Mouse (Mus musculus) heart, adult 11 months (tissue): ENCODE measurements around the gene Eef1a1.
"Not testable (repeated sequence)": the region's sequence is repeated elsewhere in the genome, so short reads cannot be mapped to it uniquely, and the experiment has no call there.

ENCODE experiments used
- DNase-seq: peaks from one replicate; pipeline ENCODE4 v3.0.0; 2022

Eef1a1 gene

GRCm38 (mm10) chr9:78506722-78507077 is 17.7 kb upstream of the Eef1a1 start:
- DNase-seq: no peak

- DNase-seq: peak; percentile 64
These were observed 17.2 kb upstream of the Eef1a1 start for GRCm38 (mm10) chr9:78506002-78506721.

GRCm38 (mm10) chr9:78505223-78505622 is 16.3 kb upstream of the Eef1a1 start:
- peak; percentile 61 for DNase-seq

- DNase-seq: peak; percentile 49
These were observed 15.7 kb upstream of the Eef1a1 start for GRCm38 (mm10) chr9:78504679-78505078.

- DNase-seq: peak; percentile 45
These were observed 15.2 kb upstream of the Eef1a1 start for GRCm38 (mm10) chr9:78504133-78504532.

- DNase-seq: peak; percentile 71
These were observed 14.5 kb upstream of the Eef1a1 start for GRCm38 (mm10) chr9:78503223-78504079.

GRCm38 (mm10) chr9:78501284-78501683 is 12.3 kb upstream of the Eef1a1 start:
- peak; percentile 65 for DNase-seq

- peak; percentile 62 for DNase-seq
These were observed 11.4 kb upstream of the Eef1a1 start for GRCm38 (mm10) chr9:78500386-78500785.

- DNase-seq: no peak
These were observed 4.2 kb upstream of the Eef1a1 start for GRCm38 (mm10) chr9:78493171-78493570.

- no peak for DNase-seq
These were observed 3.3 kb upstream of the Eef1a1 start for GRCm38 (mm10) chr9:78492254-78492653.

- DNase-seq: no peak
These were observed 2.2 kb upstream of the Eef1a1 start for GRCm38 (mm10) chr9:78491169-78491568.

GRCm38 (mm10) chr9:78488021-78488420 is 930 bp downstream of the Eef1a1 start:
- peak; percentile 68 for DNase-seq

GRCm38 (mm10) chr9:78484660-78485059 is 4.3 kb downstream of the Eef1a1 start:
- peak; percentile 61 for DNase-seq

GRCm38 (mm10) chr9:78482386-78482785 is 6.6 kb downstream of the Eef1a1 start:
- DNase-seq: no peak

GRCm38 (mm10) chr9:78481423-78482331 is 7.3 kb downstream of the Eef1a1 start:
- DNase-seq: peak; percentile 100

- peak; percentile 98 for DNase-seq
These were observed 8.1 kb downstream of the Eef1a1 start for GRCm38 (mm10) chr9:78480706-78481358.

GRCm38 (mm10) chr9:78480227-78480626 is 8.7 kb downstream of the Eef1a1 start:
- DNase-seq: not testable (repeated sequence)

- DNase-seq: peak; percentile 76
These were observed 9.6 kb downstream of the Eef1a1 start for GRCm38 (mm10) chr9:78479308-78479707.

- peak; percentile 21 for DNase-seq
These were observed 10.8 kb downstream of the Eef1a1 start for GRCm38 (mm10) chr9:78478009-78478605.

- DNase-seq: peak; percentile 52
These were observed 11.9 kb downstream of the Eef1a1 start for GRCm38 (mm10) chr9:78477021-78477551.

- DNase-seq: peak; percentile 65
These were observed 12.4 kb downstream of the Eef1a1 start for GRCm38 (mm10) chr9:78476531-78477020.
